8 mouse cellular contexts compared by ENCODE assay signal in genomic region chr11:5837251-5838246, GRCm38 (mm10). TPM values are rescaled to one million over a fixed set of nuclear protein-coding genes. Genes with fewer than 3 reads are reported as not detected.
DNase-seq lines count a peak whose midpoint lies in the region; ATAC-seq lines count a peak whose summit lies in the region.

Polm (minus strand) TSS chr11:5838016.

- H3K9me3 ChIP-seq in hindbrain, embryonic 11.5 days (ENCODE audit: control insufficient read depth, low read length): no peaks in the 10 kb centered on the region

- H3K27ac ChIP-seq in hindbrain, embryonic 11.5 days (ENCODE audit: low read depth, low read length): peak within 1 kb of the TSS; percentile 52; the same call in 1 of the 2 replicates

- no peaks in the 10 kb centered on the region for H3K4me1 ChIP-seq in hindbrain, embryonic 11.5 days (replicated peaks; ENCODE audit: control insufficient read depth, insufficient read depth, low read length)

- H3K36me3 ChIP-seq in hindbrain, embryonic 11.5 days (ENCODE audit: control insufficient read depth, insufficient read depth, low read length): no peaks in the 10 kb centered on the region

- peak; percentile 95 for ATAC-seq in hindbrain, embryonic 11.5 days (ENCODE audit: low FRiP score)

- H3K27me3 ChIP-seq in hindbrain, embryonic 11.5 days (ENCODE audit: control insufficient read depth, insufficient read depth, low read length): no peaks in the 10 kb centered on the region

- H3K4me3 ChIP-seq in hindbrain, embryonic 11.5 days (ENCODE audit: low read depth, low read length): peak within 1 kb of the TSS; percentile 78

- peak within 1 kb of the TSS; percentile 74 for H3K4me2 ChIP-seq in hindbrain, embryonic 11.5 days (replicated peaks; ENCODE audit: low read depth, low read length)

- peak within 1 kb of the TSS; percentile 69 for H3K9ac ChIP-seq in hindbrain, embryonic 11.5 days (ENCODE audit: low read depth, low read length)

- DNase-seq in Muller cell, postnatal 12 days (ENCODE audit: inconsistent ontology term): peak; percentile 97
- DNase-seq in cerebellum, adult 9-11 months: peak; percentile 95
- DNase-seq in frontal cortex, adult 2 months (ENCODE audit: extremely low spot score in 1 of 2, low spot score in 1 of 2): peak; percentile 69 to 87
- DNase-seq in hindbrain, embryonic 11.5 days (ENCODE audit: low spot score): peak; percentile 96
- peak; percentile 82 to 89 for DNase-seq in layer of hippocampus, postnatal 10 days (ENCODE audit: low spot score in 2 of 2)
- DNase-seq in lung, postnatal 10 days: peak; percentile 97
- DNase-seq in ovary, postnatal 36 days (ENCODE audit: low spot score): peak; percentile 92
- DNase-seq in thymus, postnatal 25 days: peak; percentile 86

- WGBS in hindbrain, embryonic 11.5 days: under 1% methylated on average over 62 of the region's 63 CpGs

RNA-seq across cellular contexts. Expression of gene Polm, which starts in this region (rescaled TPM):
- polyA plus RNA-seq in frontal cortex, adult 2 months (2012; rRNA removed): 10.8 and 15.9 TPM in 2 replicates
- 5.6 and 6.9 TPM in 2 replicates for polyA plus RNA-seq in hindbrain, embryonic 11.5 days (2014; fragmentation: Nextera tagmentation; extraction: Ambion mirVana)
- 10 to 100 TPM in 1 of 2 experiments, 1 to 10 TPM in 1; 9.4 to 13.2 TPM for total RNA-seq in layer of hippocampus, postnatal 10 days (2021)

Comparison
In these comparisons a context has a peak if more than half of its experiments do, and no peak if none do; other contexts are left out.
1. Peak in every context shown above with its lines: DNase-seq, ATAC-seq, H3K4me3 ChIP-seq and H3K27ac ChIP-seq.